Mouse (Mus musculus): ENCODE data around the gene Nup85.

Gene Nup85

DNA sequence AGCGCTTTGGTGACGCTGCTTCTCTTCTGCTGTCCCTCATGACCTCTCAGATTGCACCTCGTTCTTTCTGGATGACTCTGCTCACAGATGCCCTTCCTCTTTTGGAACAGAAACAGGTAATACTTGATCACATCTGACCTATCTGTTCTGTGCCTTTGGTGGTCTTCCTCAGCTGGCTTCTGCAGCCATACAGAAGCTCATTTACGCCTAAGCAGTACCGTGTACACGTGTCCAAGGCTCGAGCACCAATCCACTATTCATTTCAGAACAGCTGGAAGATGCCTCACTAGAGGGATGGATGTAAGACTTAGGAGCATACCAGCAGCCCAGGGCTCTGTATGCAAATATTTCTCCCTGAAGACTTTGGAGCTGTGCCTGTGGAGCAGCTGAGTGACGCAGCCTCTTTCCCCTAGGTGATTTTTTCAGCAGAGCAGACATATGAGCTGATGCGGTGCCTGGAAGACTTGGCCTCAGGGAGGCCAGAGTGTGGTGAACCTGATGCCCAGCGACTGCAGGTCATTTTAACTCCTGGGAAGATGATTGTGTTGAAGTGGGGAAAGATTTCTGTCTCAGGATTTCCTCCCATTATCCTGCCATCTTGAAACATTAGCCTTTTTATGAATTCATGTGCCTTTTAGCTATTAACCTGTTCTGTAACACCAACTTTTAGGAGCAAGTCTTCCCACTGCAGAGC is 18.8 kb downstream of the Nup85 start:
- DNase-seq (ENCODE audit: low spot score in 2 of 2) = no peak

DNA sequence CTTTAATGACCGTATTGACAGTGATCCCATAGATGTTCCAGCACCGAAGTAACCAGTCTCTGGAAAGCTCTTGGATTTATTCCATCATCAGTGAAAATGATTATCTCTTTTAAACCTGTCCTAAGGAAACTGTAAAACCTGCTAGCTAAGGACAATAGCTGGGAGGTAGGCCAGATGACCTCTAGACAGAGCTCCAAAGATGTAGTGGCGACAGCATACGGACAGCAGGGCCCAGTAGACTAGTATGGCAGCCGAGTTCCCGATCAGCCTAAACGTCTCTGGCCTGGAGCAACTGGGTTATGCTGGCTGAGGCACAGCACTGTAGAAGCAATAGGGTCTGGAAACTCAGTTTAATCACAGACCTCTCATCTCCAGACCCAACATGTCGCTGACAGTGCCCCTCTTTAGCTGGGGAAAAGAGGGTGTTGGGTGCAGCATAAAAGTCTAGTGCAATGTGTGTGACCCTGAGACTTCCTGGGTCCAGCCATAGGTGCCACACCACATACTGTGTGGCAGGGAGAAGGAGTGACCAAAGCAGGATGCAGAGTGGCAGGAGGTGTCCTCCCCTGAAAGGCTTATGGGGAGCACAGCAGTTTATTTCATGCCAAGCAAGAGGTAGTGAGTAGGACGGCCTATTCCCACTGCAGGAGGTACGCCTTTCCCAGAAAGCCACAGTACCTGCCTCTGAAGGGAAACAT is 20.3 kb downstream of the Nup85 start:
- DNase-seq (ENCODE audit: low spot score in 2 of 2) = no peak

DNA sequence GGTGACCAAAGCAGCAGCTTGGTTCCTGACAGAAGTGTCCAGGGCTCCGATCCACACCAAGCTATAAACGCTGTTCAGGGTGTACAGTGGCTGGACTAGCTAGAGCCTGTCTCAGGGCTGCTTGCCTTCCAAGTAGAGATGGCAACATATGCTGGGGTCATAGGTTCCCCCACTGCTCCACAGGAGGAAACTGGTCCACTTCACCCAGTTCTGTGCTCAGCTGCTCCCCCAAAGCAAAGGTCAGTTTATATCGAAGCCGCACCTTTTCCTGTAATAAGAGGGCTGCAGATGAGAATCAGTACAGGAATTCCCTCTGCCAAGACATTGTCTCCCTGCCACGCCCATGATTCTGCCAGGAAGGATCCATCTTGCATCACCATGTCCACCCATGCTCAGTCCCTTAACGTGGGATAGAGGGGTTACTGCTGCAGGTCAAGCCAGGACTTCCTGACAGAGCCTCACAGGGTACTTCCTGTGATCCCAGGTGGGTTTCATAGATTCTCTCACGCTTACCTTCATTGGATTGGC is 21.4 kb downstream of the Nup85 start:
- no peak for DNase-seq (ENCODE audit: low spot score in 2 of 2)

DNA sequence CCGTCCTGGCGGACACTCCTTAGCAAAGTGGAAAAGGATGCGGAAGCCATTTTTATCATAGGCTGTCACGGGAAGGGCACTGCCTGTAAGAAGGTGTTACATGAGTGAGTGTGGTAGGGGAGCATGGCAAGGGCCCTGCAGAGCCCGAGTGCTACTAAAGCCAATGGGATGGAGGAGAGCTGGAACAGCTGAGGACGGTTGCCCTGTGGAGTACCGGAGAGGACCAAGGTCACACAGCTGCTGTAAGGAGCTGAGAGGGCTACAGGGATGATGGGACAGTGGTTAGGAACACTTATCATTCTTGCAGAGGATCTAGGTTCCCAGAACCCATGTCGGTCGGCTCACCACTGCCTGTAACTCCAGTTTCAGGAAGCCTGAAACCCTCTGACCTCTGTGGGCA is 22.2 kb downstream of the Nup85 start:
- DNase-seq (ENCODE audit: low spot score in 2 of 2) = no peak

DNA sequence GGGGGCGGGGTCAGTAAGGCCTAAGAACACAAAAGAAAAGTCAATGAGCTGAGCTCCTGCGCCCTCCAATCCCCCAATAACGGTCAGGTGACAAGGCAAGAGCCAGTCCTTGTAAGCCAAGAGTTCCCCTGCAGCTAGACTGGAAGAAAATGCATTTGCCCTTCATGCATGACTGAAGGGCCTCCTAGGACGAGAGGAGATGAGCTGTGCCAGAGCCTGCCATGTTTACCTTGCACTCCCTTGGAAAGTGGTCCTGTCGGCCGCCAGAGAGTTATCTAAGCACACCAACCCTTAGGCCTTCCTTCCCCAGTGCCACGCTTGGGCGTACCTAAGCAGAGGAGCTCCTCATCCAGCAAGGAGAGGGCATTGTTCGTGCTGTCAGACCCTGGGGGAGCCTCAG is 23.8 kb downstream of the Nup85 start:
- no peak for DNase-seq (ENCODE audit: low spot score in 2 of 2)

DNA sequence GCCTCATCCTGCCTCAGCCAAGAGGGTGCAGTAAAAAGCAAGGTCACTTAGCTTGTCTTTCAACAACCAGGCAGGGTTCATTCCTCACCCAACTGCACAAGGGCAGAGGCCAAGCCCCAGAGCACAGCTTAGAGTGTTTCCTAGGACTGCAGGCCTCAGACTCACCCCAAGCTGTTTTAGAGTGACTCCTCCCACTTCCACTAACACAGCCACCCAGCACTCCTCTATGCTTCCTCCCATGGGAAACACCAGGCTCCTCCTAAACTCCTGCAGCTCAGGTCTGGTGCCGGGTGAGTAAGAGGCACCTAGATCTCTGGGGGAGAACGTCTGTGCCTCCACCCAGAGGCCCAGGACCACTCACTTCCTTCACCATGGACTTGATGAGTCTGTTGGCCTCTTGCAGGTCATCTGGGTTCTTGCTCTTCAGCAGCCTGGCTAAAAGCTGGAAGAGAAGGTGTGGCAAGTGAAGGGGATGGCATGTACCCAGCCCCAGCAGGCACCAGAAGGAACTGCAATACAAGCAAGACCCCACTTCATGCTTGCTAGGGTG is 26.4 kb downstream of the Nup85 start:
- no peak for DNase-seq (ENCODE audit: low spot score in 2 of 2)

DNA sequence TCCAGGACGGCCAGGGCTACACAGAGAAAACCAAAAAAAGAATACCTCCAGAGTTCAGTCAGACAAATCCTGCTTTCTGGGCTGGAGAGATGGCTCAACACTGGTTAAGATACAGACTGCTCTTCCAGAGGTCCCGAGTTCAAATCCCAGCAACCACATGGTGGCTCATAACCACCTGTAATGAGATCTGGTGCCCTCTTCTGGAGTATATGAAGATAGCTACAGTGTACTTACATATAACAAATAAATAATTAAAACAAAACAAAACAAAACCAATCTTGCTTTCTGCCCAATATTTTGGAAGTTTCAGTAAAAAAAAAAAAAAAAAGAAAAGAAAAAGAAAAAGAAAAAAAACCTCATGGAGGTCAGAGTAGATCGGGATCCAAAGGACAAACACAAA is 31.0 kb downstream of the Nup85 start:
- DNase-seq (ENCODE audit: low spot score in 2 of 2) = no peak

DNA sequence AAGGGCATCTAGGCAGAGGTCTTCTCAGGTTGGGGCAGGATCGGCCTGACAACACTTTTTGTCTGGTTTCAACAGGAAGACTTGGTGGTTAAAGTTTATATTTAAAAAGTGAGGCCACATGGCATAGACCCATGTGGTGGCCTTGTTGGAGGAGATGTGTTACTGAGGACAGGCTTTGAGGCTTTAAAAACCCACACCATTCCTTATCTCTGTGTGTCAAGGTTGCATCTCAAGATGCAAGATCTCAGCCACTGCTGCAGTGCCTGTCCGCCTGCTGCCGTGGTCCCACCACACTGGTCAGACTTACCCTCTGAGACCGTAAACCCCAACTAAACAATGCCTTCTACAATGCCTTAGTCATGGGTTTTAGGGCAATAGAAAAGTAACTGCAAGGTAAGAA is 34.1 kb downstream of the Nup85 start:
- no peak for DNase-seq (ENCODE audit: low spot score in 2 of 2)

DNA sequence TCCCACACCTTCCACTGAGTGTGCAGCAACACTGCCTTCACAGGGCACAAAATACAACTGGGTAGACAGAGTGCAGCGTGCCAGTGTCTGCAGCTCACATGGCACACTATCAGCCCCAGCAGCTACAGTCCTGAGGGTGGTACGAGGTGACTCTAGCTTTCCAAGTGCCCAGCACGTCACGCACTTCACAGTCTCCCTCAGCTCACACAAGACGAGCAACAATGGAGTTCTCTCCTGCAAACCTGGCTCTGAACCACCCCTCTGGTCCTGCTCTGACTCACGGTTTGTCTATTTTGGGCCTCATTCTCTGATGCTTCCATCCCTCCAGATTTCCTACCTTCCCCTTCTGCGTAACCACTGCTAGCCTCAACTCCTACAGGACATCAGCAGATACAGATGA is 35.5 kb downstream of the Nup85 start:
- DNase-seq (ENCODE audit: low spot score in 2 of 2) = no peak

DNA sequence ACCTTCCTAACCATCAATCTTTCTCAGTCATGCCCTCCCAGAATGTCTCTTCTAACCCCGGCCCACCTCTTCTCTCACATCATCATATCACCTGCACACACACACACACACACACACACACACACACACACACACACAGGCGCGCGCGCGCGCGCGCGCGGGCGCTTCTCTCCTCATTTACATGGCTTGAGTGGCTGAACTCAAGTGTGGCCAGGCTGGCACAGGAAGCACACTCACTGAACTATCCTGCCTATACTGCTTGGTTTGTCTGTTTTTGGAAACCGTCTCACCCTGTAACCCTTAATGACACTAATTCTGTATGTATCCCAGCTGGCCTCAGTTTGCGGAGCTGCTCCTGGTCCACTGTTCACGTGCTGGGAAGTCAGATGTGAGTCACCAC is 36.5 kb downstream of the Nup85 start:
- DNase-seq (ENCODE audit: low spot score in 2 of 2) = no peak

DNA sequence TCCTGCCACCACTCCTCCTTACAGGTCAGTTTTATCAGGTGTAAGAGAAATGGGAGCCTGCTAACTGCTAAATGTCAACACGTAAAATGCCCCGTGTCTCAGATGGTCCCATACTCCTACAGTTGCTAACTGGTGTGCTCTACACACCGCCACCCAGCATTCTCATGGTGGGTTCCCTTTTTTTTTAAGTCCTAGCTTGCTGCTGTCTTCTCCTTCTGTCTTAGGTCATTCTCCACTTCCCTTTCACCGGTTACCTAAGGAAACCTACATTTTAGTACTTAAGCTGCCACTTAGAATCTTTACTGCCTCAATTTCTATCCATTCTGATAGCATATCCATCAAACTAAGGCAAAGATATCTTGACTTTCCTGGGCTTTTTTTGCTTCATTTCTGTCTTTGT is 36.9 kb downstream of the Nup85 start:
- DNase-seq (ENCODE audit: low spot score in 2 of 2) = no peak

DNA sequence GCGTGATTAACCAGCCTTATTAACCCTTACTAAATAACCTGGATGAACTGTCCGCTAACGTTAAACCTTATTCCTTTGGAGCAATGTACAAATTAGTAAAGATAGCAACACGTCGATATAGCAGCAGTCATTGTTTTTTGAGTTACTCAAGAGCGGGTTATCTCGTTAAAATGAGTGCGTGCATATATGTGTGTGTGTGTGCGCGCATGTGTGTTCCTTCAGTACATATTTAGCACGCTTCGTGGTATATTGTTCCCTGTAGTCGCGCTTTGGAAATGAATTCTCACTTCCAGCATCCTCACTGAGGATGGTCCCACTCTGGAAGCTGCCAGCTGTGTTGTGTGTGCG is 38.9 kb downstream of the Nup85 start:
- DNase-seq (ENCODE audit: low spot score in 2 of 2) = no peak

DNA sequence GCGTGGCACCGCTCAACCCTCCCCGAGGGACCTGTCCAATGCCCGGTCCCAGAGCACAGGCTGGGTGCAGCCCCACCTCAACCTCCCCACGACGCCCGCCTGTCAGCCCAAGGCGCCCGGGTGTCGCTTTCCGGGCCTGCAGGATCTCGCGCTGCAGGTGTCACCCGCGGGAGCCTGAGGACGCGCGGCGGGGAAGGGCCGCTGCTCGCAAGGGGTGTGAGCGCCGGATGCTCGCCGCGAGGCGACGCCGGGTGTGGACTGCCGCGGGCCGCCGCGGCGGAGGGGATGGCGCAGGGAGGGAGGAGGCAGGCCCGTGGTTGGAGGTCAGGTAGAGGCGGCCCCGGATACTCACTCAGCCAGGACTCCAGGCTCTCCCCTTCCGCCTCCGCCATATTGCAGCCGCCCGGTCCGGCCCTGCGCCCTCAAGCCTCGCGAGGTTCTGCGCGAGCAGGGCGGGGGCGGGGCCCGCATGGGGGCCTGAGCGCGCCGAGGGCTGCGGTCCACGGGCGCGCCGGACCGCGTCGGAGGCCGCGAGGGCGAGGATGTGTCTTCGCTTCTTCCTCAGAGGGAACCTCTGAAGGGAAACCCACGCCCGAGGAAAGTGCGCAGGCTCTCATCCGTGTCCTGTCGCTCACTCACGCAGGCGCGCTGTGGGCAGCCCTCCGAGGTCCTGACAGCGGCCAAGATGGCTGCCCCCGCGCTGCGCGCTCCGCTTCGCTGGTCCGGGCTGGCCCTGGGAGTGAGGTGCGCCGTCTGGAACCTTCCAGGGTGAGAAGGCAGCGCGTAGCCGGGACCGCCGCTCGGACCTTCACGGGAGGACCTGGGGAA is 39.5 kb downstream of the Nup85 start, which contains the start of the genes Mrps7 and Gga3:
Gene Mrps7, plus strand, starts transcription at position 450 of the 828 bp plus-strand sequence.
Gene Gga3, minus strand, starts transcription at position 576 of the 828 bp plus-strand sequence.
- DNase-seq (ENCODE audit: low spot score in 2 of 2) = peak; percentile 87 to 91

DNA sequence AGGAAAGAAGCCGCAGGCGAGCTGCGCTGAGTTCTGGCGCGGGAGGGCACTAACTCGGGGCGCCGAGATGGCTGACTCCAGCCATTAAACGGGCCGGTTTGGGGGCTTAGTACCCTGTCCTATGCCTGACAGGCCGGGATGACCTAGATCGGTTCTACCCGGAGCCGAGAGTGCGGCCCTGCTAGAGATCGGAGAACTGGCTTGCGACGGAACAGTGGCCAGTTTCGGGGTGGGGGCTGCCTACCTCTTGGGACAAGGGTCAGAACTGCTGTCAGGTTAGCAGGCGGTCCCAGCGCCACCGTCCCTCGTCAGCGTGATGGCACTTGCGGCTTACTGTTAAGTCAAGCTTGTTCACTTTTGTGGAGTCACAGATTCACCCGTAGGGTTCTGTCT is 40.1 kb downstream of the Nup85 start:
- no peak for DNase-seq (ENCODE audit: low spot score in 2 of 2)

DNA sequence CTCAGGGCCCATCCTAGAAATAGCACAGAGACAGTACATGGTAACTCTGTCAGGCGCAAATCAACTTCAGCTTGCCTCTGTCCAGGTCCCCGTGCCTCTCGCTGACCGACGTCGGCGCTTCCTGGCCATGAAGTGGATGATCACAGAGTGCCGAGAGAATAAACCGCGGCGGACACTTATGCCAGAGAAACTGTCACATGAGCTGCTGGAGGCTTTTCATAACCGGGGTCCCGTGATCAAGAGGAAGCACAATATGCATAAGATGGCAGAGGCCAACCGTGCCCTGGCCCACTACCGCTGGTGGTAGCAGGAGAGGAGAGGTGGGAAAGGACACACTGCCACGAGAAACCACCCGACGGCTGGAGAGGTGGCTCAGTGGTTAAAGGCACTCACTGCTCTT is 42.5 kb downstream of the Nup85 start:
- no peak for DNase-seq (ENCODE audit: low spot score in 2 of 2)

DNA sequence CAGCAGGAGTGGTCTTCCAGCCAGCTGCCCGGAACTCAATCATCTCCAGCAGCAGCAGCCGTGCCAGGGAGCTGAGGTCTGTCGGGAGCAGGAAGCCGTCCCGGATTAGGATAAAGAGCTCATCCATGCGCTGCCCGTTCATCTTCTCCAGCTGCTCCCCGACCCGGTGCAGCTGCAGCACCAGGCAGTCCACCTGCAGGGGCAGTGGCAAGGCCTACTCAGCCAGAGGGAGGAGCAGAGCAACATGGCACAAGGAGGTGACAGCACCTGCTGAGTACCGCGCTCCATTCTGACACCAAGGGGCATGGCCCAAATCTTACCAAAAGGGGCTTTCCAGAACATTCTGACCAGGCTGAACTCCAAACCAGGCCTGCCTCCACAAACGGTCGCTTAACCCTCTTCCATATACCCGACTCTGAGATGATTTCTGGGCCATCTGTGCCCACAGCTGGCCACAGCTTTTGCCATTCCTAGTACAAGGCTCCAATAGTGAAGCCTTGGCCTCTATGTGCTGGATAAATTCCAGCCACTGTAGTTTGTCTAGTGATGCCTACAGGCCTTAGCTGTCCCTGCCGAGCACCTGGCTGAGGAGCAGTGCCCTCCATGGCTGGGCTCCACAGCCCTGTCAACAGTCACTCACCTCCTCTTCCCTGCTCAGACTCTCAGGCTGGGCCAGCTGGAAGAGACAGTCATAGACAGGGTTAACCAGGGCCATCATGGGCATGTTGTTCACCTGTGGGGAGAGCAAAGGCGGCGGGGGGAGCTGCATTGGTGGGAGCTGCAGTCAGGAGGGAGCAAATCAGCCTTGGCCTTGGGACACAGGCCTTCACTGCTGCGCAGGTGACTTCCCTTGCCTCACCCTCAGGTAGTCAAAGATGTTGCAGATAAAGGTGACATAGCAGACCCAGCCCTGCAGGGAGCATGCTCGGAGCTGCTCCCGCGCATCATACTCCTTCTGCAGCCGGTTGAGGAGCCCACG is 44.5 kb downstream of the Nup85 start:
- no peak for DNase-seq (ENCODE audit: low spot score in 2 of 2)

DNA sequence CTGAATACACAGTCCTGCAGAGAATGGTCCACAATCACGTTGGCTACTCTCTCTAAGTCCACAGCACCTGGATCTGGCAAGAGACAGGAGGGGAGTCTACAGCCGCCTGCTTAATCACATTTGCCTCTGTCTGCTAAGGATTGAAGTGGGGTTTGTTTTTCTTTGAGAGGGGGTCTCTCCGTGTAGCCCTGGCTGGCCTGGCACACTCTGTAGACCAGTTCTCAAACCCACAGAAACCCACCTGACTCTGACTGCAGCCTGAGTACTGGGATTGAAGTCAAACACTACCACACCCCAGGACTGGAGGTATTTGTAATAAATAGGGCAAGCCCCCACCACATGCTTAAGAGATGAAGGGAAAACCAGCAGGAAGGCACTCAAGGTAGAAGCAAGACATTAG is 45.3 kb downstream of the Nup85 start:
- no peak for DNase-seq (ENCODE audit: low spot score in 2 of 2)

DNA sequence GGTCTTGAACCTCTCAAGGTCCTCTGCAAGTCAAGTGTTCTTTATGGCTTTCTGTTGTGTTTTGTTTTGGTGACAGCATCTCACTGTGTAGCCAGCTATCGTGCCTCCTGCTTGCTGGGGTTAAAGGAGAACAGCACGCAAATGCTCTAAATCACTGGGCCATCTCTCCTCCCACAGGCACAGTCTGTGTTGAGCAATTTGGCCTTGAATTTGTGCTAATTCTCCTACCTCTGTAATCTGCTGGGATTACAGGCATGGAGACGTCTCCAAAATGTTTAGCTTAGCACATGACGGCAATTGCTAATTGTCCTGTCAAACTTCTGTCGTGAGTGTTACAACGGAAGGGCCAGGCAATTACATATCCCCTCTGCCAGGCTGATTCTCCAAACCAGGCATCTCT is 46.9 kb downstream of the Nup85 start:
- no peak for DNase-seq (ENCODE audit: low spot score in 2 of 2)

DNA sequence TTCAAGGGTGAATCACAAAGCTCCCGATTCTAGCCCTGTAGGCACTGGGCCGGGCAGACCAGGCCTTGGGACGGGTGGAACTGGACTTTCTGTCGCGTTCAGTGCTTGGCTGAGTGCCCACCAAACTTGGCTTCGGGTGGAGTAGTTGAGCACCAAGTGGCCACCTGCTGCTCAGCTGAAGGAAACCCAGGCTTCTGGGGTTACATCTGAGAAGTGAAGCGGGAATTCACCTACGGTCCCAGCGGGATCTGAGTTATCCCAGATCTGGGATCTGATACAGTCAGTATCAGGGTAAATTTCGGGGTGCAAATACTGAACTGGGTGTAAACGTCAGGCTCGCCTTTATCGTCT is 47.8 kb downstream of the Nup85 start:
- DNase-seq (ENCODE audit: low spot score in 2 of 2) = peak; percentile 69 to 71

DNA sequence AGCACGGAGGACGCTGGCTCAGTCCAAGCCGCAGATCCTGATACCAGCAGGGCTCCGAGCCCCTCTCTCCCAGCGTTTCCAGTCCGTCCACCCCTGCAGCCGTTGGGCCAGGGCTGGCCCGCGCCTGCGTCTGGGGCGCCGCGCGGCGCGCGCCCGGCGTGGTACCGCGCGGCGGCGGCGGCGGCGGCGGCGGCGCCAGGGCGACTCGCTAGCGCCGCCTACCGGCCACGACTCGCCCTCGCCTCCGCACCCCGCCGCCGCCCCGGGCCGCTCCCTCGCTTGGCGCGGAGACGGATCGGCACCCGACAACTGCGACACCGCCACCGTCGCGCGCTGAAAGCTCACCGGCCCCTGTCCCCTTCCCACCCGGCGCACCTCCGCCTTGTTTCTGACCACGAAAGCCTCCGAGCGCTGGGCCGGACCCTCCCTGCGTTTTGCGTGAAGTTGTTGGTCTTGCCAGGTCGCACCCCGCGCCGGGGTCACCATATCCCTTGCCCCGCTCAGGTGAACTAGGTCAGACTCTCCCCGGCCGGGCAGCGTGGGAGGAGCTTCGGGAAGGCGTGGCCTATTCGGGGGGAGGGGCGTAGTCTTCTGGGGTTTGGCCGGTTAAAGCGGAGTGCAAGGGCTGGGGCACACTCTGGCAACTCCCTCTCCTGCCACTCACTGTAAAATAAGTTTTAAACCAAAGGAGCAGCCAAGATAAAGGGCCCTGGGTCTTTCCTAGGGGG is 48.3 kb downstream of the Nup85 start, which contains the start of gene Mif4gd:
Gene Mif4gd, minus strand, starts transcription at position 560 of the 728 bp plus-strand sequence.
- peak; percentile 91 to 100 for DNase-seq (ENCODE audit: low spot score in 2 of 2)
